Mouse (Mus musculus): Measurements from ENCODE around the gene Vmn1r27. TPM values are rescaled to one million over a fixed set of nuclear protein-coding genes. Genes with fewer than 3 reads are reported as not detected.

Vmn1r27 gene
- polyA plus RNA-seq (2015; fragmentation: Nextera tagmentation; extraction: Ambion mirVana): not detected in 2 replicates

DNA sequence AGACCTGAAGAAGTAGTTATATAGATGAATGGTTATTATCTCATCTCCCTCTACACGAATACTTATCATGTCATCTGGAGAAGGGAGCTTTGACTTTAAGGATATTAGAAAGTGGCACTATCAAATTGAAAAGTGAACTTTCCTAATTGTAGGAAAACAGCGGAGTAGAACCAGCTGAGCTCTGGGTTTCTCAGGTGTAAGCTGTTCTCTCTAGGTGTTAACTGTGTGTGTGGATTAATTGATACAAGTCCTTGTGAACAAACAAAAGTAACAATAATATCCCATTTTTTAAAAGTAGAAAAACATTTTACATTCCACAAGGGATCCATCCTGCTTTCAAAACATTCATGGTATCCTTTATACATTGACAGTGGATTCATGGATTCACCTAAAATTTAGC lies at the start of gene Vmn1r27:
Vmn1r27 (minus strand) TSS at position 101 of the 400 bp plus-strand sequence.
- DNase-seq (no peak), ATAC-seq (no peak)
- Histone ChIP-seq H3K4me3 (ENCODE audit: low read depth, low read length) (no peak within 1 kb of the TSS), H3K9ac (replicated peaks) (no peak within 1 kb of the TSS), H3K27me3 (ENCODE audit: insufficient read depth, low read length) (no peaks in the 10 kb centered on the region), H3K36me3 (replicated peaks; ENCODE audit: insufficient read depth, low read length) (no peaks in the 10 kb centered on the region), H3K4me2 (ENCODE audit: low read depth, low read length) (no peak within 1 kb of the TSS), H3K27ac (ENCODE audit: low read depth) (no peak within 1 kb of the TSS), H3K4me1 (ENCODE audit: insufficient read depth) (no peaks in the 10 kb centered on the region), H3K9me3 (ENCODE audit: low read length) (no peaks in the 10 kb centered on the region)
- TF ChIP-seq EP300 (IDR thresholded peaks at IDR 0.05; ENCODE audit: low read depth) (no peak), CTCF (IDR thresholded peaks at IDR 0.05; ENCODE audit: low read depth) (no peak)
- WGBS (ENCODE audit: insufficient replicate concordance): 62% methylated on average over 2 of the region's 2 CpGs

DNA sequence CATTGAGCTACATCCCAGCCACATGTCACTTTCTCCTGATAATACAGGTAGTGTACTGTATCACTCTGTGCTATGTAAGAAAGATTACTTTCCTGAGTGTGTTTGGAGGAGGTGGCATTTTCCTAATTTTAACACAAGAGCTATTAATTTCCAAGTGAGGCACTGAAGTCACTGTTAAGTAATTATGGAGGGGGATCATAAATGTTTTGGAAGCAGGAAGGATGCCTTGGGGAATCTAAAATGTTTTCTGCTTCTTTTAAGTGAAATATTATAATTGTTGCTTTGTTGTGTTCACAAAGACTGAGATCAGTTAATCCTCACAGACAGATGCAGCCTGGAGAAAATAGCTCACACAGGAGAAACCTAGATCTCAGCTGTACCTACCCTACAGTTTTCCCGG lies 43.1 kb upstream of the Vmn1r27 start, which contains the start of gene Vmn1r28:
Vmn1r28 (plus strand) TSS at position 301 of the 400 bp plus-strand sequence.
- Histone ChIP-seq H3K4me2 (ENCODE audit: low read depth, low read length) (no peak within 1 kb of the TSS), H3K9ac (replicated peaks) (no peak within 1 kb of the TSS), H3K36me3 (replicated peaks; ENCODE audit: insufficient read depth, low read length) (no peaks in the 10 kb centered on the region), H3K4me3 (ENCODE audit: low read depth, low read length) (no peak within 1 kb of the TSS), H3K27me3 (ENCODE audit: insufficient read depth, low read length) (no peaks in the 10 kb centered on the region), H3K27ac (ENCODE audit: low read depth) (no peak within 1 kb of the TSS), H3K9me3 (ENCODE audit: low read length) (no peaks in the 10 kb centered on the region), H3K4me1 (ENCODE audit: insufficient read depth) (no peaks in the 10 kb centered on the region)
- no peak for ATAC-seq
- TF ChIP-seq CTCF (IDR thresholded peaks at IDR 0.05; ENCODE audit: low read depth) (no peak), EP300 (IDR thresholded peaks at IDR 0.05; ENCODE audit: low read depth) (no peak)
- WGBS (ENCODE audit: insufficient replicate concordance): 87% methylated on average over 1 of the region's 1 CpGs
- DNase-seq: no peak

DNA sequence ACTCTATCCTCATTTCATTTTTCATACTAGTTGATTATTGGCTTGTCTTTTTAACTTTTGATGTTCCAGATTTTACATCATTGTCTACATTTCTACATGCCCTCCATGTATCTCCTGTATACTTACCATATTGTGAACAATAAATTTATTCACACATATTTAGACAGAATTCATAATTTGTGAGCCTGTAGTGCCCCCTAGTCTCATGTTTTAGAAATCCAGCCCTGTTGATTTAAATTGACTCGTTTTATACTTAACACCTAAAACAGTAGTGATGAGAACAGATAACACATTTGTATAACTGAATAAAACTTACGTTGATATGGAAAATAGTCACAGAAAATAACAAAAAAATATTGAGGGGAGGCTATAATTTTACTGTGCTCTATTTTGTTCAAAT lies 2.5 kb downstream of the Vmn1r27 start:
- no peak overlapping the region for H3K4me2 ChIP-seq (ENCODE audit: low read depth, low read length)
- no peak for ATAC-seq

More for the DNA sequence above, 2.5 kb downstream of the Vmn1r27 start:
- TF ChIP-seq CTCF (IDR thresholded peaks at IDR 0.05; ENCODE audit: low read depth) (no peak), EP300 (IDR thresholded peaks at IDR 0.05; ENCODE audit: low read depth) (no peak)
- H3K9ac ChIP-seq (replicated peaks): no peak overlapping the region
- no peak overlapping the region for H3K4me3 ChIP-seq (ENCODE audit: low read depth, low read length)
- 70% methylated on average over 2 of the region's 2 CpGs for WGBS (ENCODE audit: insufficient replicate concordance)
- no peaks in the 10 kb centered on the region for H3K9me3 ChIP-seq (ENCODE audit: low read length)
- no peaks in the 10 kb centered on the region for H3K27me3 ChIP-seq (ENCODE audit: insufficient read depth, low read length)
- H3K36me3 ChIP-seq (replicated peaks; ENCODE audit: insufficient read depth, low read length): no peaks in the 10 kb centered on the region
- H3K4me1 ChIP-seq (ENCODE audit: insufficient read depth): no peaks in the 10 kb centered on the region
- no peak overlapping the region for H3K27ac ChIP-seq (ENCODE audit: low read depth)
- no peak for DNase-seq

Other genes with a start within 250 kb of the Vmn1r27 start
- gene Vmn1r25, start 238.0 kb downstream of the Vmn1r27 start, polyA plus RNA-seq (2015; fragmentation: Nextera tagmentation; extraction: Ambion mirVana): not detected in 2 replicates
- gene Vmn1r26, start 203.7 kb downstream of the Vmn1r27 start, polyA plus RNA-seq (2015; fragmentation: Nextera tagmentation; extraction: Ambion mirVana): not detected in 2 replicates
- not detected in 2 replicates for gene Vmn1r28, start 43.2 kb upstream of the Vmn1r27 start, polyA plus RNA-seq (2015; fragmentation: Nextera tagmentation; extraction: Ambion mirVana)
- gene Vmn1r29, start 82.7 kb upstream of the Vmn1r27 start, polyA plus RNA-seq (2015; fragmentation: Nextera tagmentation; extraction: Ambion mirVana): not detected in 2 replicates
- gene Vmn1r30, start 224.6 kb upstream of the Vmn1r27 start, polyA plus RNA-seq (2015; fragmentation: Nextera tagmentation; extraction: Ambion mirVana): not detected in 2 replicates

Measured in liver, postnatal 0 days (tissue).